In the genomic region with DNA sequence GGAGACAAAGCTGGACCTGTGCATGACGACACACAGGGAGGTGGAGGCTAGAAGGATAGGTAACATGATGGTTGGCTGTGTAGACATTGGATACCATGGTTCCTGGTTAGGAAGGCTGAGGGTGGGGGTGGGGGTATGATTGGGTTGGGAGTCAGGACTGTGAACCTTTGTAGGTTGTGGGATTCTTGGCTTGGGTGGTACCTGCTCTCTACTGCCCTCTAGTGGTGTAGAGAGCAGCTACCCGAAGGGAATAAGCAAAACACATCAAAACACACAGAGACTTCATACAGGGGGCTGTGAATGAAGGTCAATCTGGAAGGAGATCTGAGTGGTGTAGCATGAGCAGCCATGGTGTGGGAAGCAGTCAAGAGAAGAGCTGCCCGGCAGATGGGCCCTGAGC, we compare ENCODE assay signal across 10 mouse cellular contexts.
A peak's percentile ranks its signal among the peaks of the same experiment; 100 is the strongest.
DNase-seq lines count a peak whose midpoint lies in the region; ATAC-seq and TF ChIP-seq lines count a peak whose summit lies in the region.
"Had no signal": no experiment of that assay in that cellular context is flagged by ENCODE, and none has a peak within 500 bp of the region (broad histone marks: within the 10 kb centered on the region; RNA-seq: fewer than 3 reads in every experiment).

No protein-coding gene starts in this region.

- H3K9ac ChIP-seq in kidney, embryonic 14.5 days (ENCODE audit: low read depth, low read length): no peak overlapping the region
- H3K9ac ChIP-seq in kidney, embryonic 16.5 days (replicated peaks; ENCODE audit: low read length): no peak overlapping the region

- H3K27me3 ChIP-seq in kidney, embryonic 14.5 days (ENCODE audit: control insufficient read depth, insufficient read depth, low read length): peaks cover 29% of the 10 kb centered on the region
- H3K27me3 ChIP-seq in kidney, embryonic 16.5 days (ENCODE audit: insufficient read depth, low read length): peaks cover 28% of the 10 kb centered on the region
- no peaks in the 10 kb centered on the region for H3K27me3 ChIP-seq in G1E (ENCODE audit: insufficient read depth, low read length)
- peaks cover 67% of the 10 kb centered on the region for H3K27me3 ChIP-seq in megakaryocyte, embryonic 14.5 days (replicated peaks)

- 39% methylated on average over 3 of the region's 3 CpGs for WGBS in kidney, embryonic 14.5 days
- 37% methylated on average over 3 of the region's 3 CpGs for WGBS in kidney, embryonic 16.5 days

- no peaks in the 10 kb centered on the region for H3K9me3 ChIP-seq in kidney, embryonic 14.5 days (ENCODE audit: control insufficient read depth, low read length)
- H3K9me3 ChIP-seq in kidney, embryonic 16.5 days (ENCODE audit: low read length): no peaks in the 10 kb centered on the region
- peaks cover 39% of the 10 kb centered on the region for H3K9me3 ChIP-seq in G1E (replicated peaks)
- no peaks in the 10 kb centered on the region for H3K9me3 ChIP-seq in megakaryocyte, embryonic 14.5 days

- ATAC-seq in kidney, embryonic 14.5 days (ENCODE audit: low FRiP score, low TSS enrichment): 0 out of 2 replicates have a peak, but pooled peaks have one; percentile 33
- ATAC-seq in kidney, embryonic 16.5 days (ENCODE audit: low FRiP score, low TSS enrichment): no peak
- no peak for ATAC-seq in G1E (ENCODE audit: extremely low read depth, insufficient number of reproducible peaks, low FRiP score, poor library complexity, severe bottlenecking)
- ATAC-seq in erythroid progenitor cell, adult 5-6 weeks (replicated peaks; ENCODE audit: low FRiP score, poor library complexity, severe bottlenecking): no peak

- DNase-seq in G1E (ENCODE audit: low spot score): no peak
- DNase-seq in c-Kit-positive CD71-positive TER-119-positive erythroid progenitor cells, embryonic 14.5 days (ENCODE audit: low spot score): peak; percentile 23
- DNase-seq in urinary bladder, postnatal 10 days (ENCODE audit: low spot score): no peak
- DNase-seq in right cerebral cortex, adult 2 months (ENCODE audit: low spot score in 2 of 2): no peak

- H3K4me2 ChIP-seq in kidney, embryonic 14.5 days (replicated peaks; ENCODE audit: low read depth, low read length): no peak overlapping the region
- H3K4me2 ChIP-seq in kidney, embryonic 16.5 days (replicated peaks; ENCODE audit: low read depth, low read length): no peak overlapping the region

- H3K4me1 ChIP-seq in kidney, embryonic 14.5 days (ENCODE audit: control insufficient read depth, insufficient read depth, low read length): 0 out of 2 replicates have a peak, but pooled peaks cover 4% of the 10 kb centered on the region
- peaks cover 11% of the 10 kb centered on the region for H3K4me1 ChIP-seq in kidney, embryonic 16.5 days (ENCODE audit: insufficient read depth, low read length)
- H3K4me1 ChIP-seq in G1E (ENCODE audit: insufficient read depth, low read depth, low read length): no peaks in the 10 kb centered on the region
- H3K4me1 ChIP-seq in megakaryocyte, embryonic 14.5 days: peaks cover 40% of the 10 kb centered on the region

- H3K4me3 ChIP-seq in kidney, embryonic 14.5 days (ENCODE audit: low read length): no peak overlapping the region
- no peak overlapping the region for H3K4me3 ChIP-seq in kidney, embryonic 16.5 days (ENCODE audit: low read length)
- H3K4me3 ChIP-seq in G1E (ENCODE audit: low read depth, low read length): no peak overlapping the region
- peak overlapping the region; percentile 12 for H3K4me3 ChIP-seq in megakaryocyte, embryonic 14.5 days (replicated peaks)
- H3K4me3 ChIP-seq: erythroblast, embryonic 14.5 days had no signal

- peak; percentile 50 for TF ChIP-seq CTCF in G1E (IDR thresholded peaks at IDR 0.05; ENCODE audit: low read depth, low read length)

- H3K36me3 ChIP-seq in kidney, embryonic 14.5 days (ENCODE audit: control insufficient read depth, insufficient read depth, low read length): no peaks in the 10 kb centered on the region
- no peaks in the 10 kb centered on the region for H3K36me3 ChIP-seq in kidney, embryonic 16.5 days (ENCODE audit: insufficient read depth, low read length)
- H3K36me3 ChIP-seq in G1E (replicated peaks): no peaks in the 10 kb centered on the region
- no peaks in the 10 kb centered on the region for H3K36me3 ChIP-seq in megakaryocyte, embryonic 14.5 days (replicated peaks; ENCODE audit: low read length)

- no peak overlapping the region for H3K27ac ChIP-seq in kidney, embryonic 14.5 days (ENCODE audit: low read depth, low read length)
- H3K27ac ChIP-seq in kidney, embryonic 16.5 days (ENCODE audit: low read length): no peak overlapping the region
- H3K27ac ChIP-seq: macrophage had no signal
